Mouse (Mus musculus) effector memory CD4-positive, alpha-beta T cell, adult 5 months (primary cell): Measurements from ENCODE around the gene Zdhhc18. TPM values are rescaled to one million over a fixed set of nuclear protein-coding genes. Genes with fewer than 3 reads are reported as not detected.

Source experiments
- polyA plus RNA-seq: library from polyadenylated mRNA; unstranded; fragments of 100-300 nt; shearing (Covaris generic); gene quantifications from one replicate; pipeline ENCODE4 v1.2.1, GENCODE M21; 2017

Gene Zdhhc18
- polyA plus RNA-seq: 277 TPM

DNA sequence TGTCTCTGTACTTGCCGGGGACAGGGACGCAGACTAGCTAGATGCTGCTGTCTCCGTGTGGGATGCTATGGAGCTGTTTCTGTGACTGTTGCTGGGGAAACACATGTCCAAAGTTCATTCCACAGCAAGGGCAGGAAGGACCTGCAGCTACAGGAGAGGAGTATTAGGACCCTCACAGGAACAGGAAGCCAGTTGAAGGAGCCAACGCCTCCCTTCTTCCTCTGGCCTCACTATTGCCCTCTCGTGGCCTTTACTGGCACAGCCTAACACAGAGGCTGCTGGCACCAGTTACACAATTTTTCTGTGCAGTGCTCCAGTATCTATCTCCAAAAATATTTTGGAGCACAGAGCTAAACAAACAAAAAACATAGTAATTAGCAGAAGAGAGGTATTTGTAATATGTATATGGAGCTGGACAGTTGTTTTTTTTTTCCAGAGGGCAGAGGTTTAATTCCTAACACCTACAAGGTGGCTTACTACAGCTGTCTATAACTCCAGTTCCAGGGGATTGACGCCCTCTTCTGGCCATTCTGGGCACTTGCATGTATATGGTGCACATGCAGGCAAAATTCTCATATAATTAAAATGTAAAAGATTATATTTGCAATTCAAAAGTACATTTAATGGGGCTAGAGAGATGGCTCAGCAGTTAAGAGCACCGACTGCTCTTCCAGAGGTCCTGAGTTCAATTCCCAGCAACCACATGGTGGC is at the start of gene Zdhhc18:
Zdhhc18 (minus strand) TSS at position 166 of the 711 bp plus-strand sequence.

DNA sequence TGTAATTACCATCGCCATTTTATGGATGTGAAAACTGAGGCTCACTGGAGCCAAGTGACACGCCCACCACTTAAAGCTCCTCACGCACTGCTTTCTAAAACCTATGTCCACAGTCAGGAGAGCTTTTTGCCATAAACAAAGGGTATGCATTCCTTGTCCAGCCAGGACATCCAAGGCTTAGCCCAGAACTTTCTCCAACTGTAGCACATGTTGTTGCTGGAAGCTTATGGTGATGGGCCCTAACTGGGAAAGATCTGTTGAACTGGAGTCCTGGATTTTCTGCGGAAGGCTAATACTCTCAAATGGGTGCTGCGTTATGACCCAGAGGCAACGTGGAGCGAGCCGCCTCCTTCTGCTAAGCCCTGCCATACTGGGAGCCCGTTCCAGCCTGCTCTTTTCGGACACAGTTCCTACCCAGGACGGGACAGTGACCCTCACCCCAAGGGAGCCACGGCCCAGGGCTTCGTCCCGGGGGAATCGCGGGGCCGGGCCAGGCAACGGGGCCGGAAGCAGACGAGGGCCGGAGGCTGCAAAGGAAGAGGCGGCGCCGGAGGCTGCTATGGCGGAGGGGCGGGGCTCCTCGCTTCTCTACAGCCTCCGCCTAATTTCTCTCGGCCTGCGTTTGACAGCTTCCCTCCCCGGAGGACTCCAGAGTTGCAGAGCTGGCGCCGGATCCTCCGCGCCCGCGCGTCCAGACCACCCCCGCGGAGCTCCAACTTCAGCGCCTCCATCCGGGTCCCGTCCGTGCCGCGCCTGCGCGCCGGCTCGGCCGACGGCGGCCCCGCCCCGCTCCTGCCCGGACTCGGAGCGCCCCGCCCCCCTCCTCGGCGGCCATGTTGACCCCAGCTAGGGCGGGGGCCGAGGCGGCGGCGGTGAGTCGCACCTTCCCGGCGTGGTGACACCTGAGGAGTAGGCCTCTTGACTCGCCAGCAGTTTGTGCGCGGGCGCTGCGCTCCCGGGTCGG is 22.2 kb upstream of the Zdhhc18 start, which contains the start of gene Pigv:
Pigv (minus strand) TSS at position 767 of the 964 bp plus-strand sequence.

DNA sequence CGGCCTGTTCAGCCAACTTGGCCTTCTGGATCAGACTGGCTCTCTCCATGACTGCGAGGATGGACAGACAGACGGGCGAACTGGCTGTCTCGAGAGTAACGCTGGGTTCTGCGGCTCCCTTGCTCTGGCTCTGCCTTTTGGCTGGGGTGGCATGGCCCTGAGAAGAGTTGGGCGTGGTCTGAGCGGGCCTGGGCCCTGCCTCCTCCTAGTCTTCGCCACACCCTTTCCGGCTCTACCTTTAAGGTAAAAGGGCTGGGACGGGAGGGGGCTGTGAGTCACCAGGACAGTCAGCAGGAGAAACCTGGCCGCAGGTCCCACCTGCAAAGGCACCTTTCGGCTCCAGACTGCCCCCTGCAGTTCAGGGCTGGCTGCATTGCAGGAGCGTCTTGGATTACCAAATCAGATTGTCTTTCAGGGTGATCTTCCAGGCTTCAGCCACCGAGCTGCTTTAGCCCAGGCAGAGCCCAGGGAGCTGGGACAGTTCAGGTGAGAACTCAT is 48.2 kb downstream of the Zdhhc18 start, which contains the start of gene Sfn:
Sfn (minus strand) TSS at position 448 of the 498 bp plus-strand sequence.

DNA sequence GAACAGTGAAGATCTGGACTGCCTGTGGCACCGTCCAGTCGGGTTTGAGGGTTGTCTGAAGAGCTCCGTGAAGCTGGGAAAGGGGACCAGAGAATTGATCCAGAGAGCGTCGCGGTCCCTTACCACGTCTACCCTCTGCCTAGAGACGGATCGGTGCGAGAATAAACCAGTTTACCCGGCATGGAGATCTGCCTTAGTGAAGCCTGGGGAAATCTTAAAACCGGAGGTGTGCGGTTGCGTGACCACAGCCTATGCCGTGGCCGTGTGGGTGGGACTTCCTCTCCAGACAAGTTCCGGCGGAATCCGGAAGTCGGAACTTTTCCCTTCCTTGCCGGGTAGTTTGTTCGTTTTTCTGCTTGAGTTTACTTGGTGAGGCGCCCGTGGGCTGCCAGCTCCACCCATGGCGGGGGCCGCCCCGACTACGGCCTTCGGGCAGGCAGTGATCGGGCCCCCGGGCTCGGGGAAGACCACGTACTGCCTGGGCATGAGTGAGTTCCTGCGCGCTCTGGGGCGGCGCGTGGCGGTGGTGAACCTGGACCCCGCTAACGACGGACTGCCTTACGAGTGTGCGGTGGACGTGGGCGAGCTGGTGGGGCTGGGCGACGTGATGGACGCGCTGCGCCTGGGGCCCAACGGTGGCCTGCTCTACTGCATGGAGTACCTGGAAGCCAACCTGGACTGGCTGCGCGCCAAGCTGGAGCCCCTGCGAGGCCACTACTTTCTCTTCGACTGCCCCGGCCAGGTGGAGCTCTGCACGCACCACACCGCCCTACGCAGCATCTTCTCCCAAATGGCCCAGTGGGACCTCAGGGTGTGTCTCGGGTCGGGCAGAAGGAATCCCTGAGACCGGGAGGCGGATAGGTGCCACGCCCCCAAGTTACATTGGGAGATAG is 65.6 kb downstream of the Zdhhc18 start, which contains the start of gene Gpn2:
Gpn2 (plus strand) TSS at position 304 of the 893 bp plus-strand sequence.

DNA sequence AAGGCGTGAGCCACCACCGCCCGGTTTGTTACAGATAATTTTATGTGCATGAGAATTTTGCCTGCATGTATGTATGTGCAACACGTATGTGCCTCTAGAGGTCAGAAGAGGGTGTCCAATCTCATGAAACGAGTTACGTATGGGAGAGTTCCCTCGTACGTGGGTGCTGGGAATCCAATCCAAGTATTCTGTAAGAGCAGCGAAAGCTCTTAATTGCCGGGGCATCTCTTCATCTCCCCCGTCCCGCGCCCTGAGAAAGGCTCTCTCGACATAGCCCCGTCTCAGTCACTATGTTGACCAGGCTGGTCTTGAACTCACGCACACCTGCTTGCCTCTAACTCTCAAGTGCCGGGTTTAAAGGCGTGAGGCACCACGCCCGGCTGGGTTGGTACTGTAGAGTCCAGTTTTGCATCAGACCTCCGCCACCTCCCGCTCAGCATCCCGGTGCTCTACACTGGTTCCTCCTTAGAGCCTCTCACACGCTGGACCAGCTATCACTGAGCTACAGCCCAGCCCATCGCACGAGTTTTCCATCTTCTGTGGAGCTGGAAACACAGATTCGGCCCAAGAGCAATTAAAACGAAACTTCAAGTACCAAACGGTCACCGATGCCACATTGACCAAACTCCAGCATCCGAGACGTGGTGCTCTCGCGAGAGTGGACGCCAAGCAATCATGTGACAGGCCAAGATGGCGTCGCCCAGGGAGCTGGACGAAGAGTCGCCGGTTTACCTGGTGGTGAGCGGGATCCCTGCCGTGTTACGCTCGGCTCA is 75.7 kb downstream of the Zdhhc18 start, which contains the start of gene Gpatch3:
Gpatch3 (plus strand) TSS at position 676 of the 773 bp plus-strand sequence.

Other genes with a start within 250 kb of the Zdhhc18 start
- gene Tent5b, start 170.0 kb downstream of the Zdhhc18 start, polyA plus RNA-seq: 0.16 TPM
- gene Trnp1, start 151.6 kb downstream of the Zdhhc18 start, polyA plus RNA-seq: 0.39 TPM
- not detected for gene Kdf1, start 131.2 kb downstream of the Zdhhc18 start, polyA plus RNA-seq
- 107 TPM for gene Nudc, start 104.2 kb downstream of the Zdhhc18 start, polyA plus RNA-seq
- gene Nr0b2, start 96.8 kb downstream of the Zdhhc18 start, polyA plus RNA-seq: not detected
- gene Gpatch3, start 75.4 kb downstream of the Zdhhc18 start, polyA plus RNA-seq: 15.4 TPM
- 8.4 TPM for gene Gpn2, start 65.8 kb downstream of the Zdhhc18 start, polyA plus RNA-seq
- gene Sfn, start 48.0 kb downstream of the Zdhhc18 start, polyA plus RNA-seq: 26.5 TPM
- 15.3 TPM for gene Pigv, start 22.5 kb upstream of the Zdhhc18 start, polyA plus RNA-seq
- gene Arid1a, start 106.6 kb upstream of the Zdhhc18 start, polyA plus RNA-seq: 40.6 TPM
- gene Rps6ka1, start 237.6 kb upstream of the Zdhhc18 start, polyA plus RNA-seq: 83.7 TPM